Mouse (Mus musculus) neural tube, embryonic 11.5 days (tissue): ENCODE results near the gene Yes1. TPM values are rescaled to one million over a fixed set of nuclear protein-coding genes. Genes with fewer than 3 reads are reported as not detected.
A peak's percentile ranks its signal among the peaks of the same experiment; 100 is the strongest.
"Not testable (repeated sequence)": the region's sequence is repeated elsewhere in the genome, so short reads cannot be mapped to it uniquely, and the experiment has no call there.

ENCODE experiments used
- ATAC-seq: fragments of 200-750 bp; cut with Nextera tagmentation; 2 replicates; pipeline ENCODE4 v1.8.0; 2017; ENCODE audit warnings: moderate number of reproducible peaks, mild to moderate bottlenecking, moderate TSS enrichment, moderate library complexity; ENCODE audit not compliant: insufficient read depth, low FRiP score, low TSS enrichment
- DNase-seq: peaks from one replicate; pipeline ENCODE4 v3.0.0-alpha.2; 2015; ENCODE audit warnings: low spot score
- H3K27ac ChIP-seq: fragments of 300-500 bp; sonication (generic); 2 replicates; pipeline ENCODE4 v1.5.1; 2014; ENCODE audit warnings: low read depth, mild to moderate bottlenecking, low read length
- H3K27me3 ChIP-seq: fragments of 300-500 bp; sonication (generic); 2 replicates; pipeline ENCODE4 v1.6.1; 2014; ENCODE audit warnings: mild to moderate bottlenecking, low read length, mixed read lengths; ENCODE audit not compliant: control insufficient read depth, insufficient read depth
- H3K36me3 ChIP-seq: fragments of 300-500 bp; sonication (generic); 2 replicates; pipeline ENCODE4 v1.6.1; 2014; ENCODE audit warnings: mild to moderate bottlenecking, low read length, moderate library complexity, mixed read lengths; ENCODE audit not compliant: control insufficient read depth, insufficient read depth
- H3K4me1 ChIP-seq: fragments of 300-500 bp; sonication (generic); 2 replicates; pipeline ENCODE4 v1.6.1; 2014; ENCODE audit warnings: low read length, mixed read lengths; ENCODE audit not compliant: control insufficient read depth, insufficient read depth
- H3K4me2 ChIP-seq: fragments of 300-500 bp; sonication (generic); 2 replicates; pipeline ENCODE4 v1.6.1; 2014; ENCODE audit warnings: low read depth, mild to moderate bottlenecking, moderate library complexity
- H3K4me3 ChIP-seq: fragments of 300-500 bp; sonication (generic); 2 replicates; pipeline ENCODE4 v1.5.1; 2014; ENCODE audit warnings: low read depth, low read length
- H3K9ac ChIP-seq: fragments of 300-500 bp; sonication (generic); 2 replicates; pipeline ENCODE4 v1.6.1; 2014; ENCODE audit warnings: mild to moderate bottlenecking, low read length
- H3K9me3 ChIP-seq: fragments of 300-500 bp; sonication (generic); 2 replicates; pipeline ENCODE4 v1.6.1; 2016; ENCODE audit warnings: low read length; ENCODE audit not compliant: control insufficient read depth
- WGBS: fragments of 180-500 bp; shearing (Covaris S2); extraction: QIAGEN DNeasy Blood & Tissue Kit; methylation state at CpG from one replicate; pipeline ENCODE4 v1.1.7; 2014; 5-methylcytosine and 5-hydroxymethylcytosine counted together
- polyA plus RNA-seq: library from polyadenylated mRNA; unstranded; fragments of >200 nt; fragmentation: Nextera tagmentation; extraction: Ambion mirVana; gene quantifications from 2 replicates; pipeline ENCODE4 v1.2.1, GENCODE M21; 2014

Gene Yes1
- polyA plus RNA-seq, 1 experiment from 2014 or later: 31.6 TPM

GRCm38 (mm10) chr5:32713703-32714467, 102.9 kb downstream of the Yes1 start:
- Histone ChIP-seq H3K9ac (peak overlapping the region; percentile 66), H3K9me3 (no peaks in the 10 kb centered on the region), H3K4me2 (peak overlapping the region; percentile 64), H3K4me3 (peak overlapping the region; percentile 51), H3K27ac (peak overlapping the region; percentile 65), H3K36me3 (no peaks in the 10 kb centered on the region), H3K4me1 (no peaks in the 10 kb centered on the region; the same call in 1 of the 2 replicates), H3K27me3 (no peaks in the 10 kb centered on the region)
- DNase-seq (peak; percentile 91), ATAC-seq (peak; percentile 97)
- WGBS: 1% methylated on average over 55 of the region's 55 CpGs

DNA sequence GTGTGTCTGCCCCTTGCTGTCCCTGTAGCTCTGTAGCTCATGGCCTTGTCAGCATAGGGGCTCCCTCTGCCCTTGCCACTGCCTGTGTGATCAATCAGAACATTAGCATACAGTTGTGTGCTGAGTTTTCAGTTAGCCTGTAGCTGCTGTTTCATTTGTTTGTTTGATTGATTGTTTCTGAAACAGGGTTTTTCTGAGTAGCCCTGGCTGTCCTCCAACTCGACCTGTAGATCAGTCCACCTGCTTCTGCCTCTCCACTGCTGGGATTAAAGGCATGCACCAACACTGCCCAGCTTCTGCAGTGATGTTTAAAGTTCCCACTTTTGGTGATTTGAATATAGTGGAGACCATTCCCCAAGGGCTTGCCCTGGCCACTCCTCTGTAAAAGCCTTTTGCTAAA, 106.8 kb downstream of the Yes1 start:
- 53% methylated on average over 1 of the region's 1 CpGs for WGBS

GRCm38 (mm10) chr5:32718916-32719315, 107.9 kb downstream of the Yes1 start:
- Histone ChIP-seq H3K36me3 (no peaks in the 10 kb centered on the region), H3K4me2 (no peak overlapping the region), H3K27ac (no peak overlapping the region), H3K27me3 (no peaks in the 10 kb centered on the region), H3K9me3 (no peaks in the 10 kb centered on the region), H3K9ac (no peak overlapping the region), H3K4me1 (no peaks in the 10 kb centered on the region), H3K4me3 (no peak overlapping the region)
- WGBS: 56% methylated on average over 6 of the region's 6 CpGs
- ATAC-seq (no peak), DNase-seq (no peak)

More for the DNA sequence above, 106.8 kb downstream of the Yes1 start:
- Histone ChIP-seq H3K4me2 (no peak overlapping the region), H3K27ac (no peak overlapping the region), H3K27me3 (no peaks in the 10 kb centered on the region), H3K4me3 (no peak overlapping the region), H3K9ac (no peak overlapping the region), H3K9me3 (no peaks in the 10 kb centered on the region), H3K4me1 (no peaks in the 10 kb centered on the region; the same call in 1 of the 2 replicates), H3K36me3 (no peaks in the 10 kb centered on the region)
- DNase-seq (no peak), ATAC-seq (no peak)

- no peak overlapping the region for H3K9ac ChIP-seq
- H3K9me3 ChIP-seq: no peaks in the 10 kb centered on the region
- H3K36me3 ChIP-seq: no peaks in the 10 kb centered on the region
- no peaks in the 10 kb centered on the region for H3K27me3 ChIP-seq
- H3K4me3 ChIP-seq: no peak overlapping the region
- ATAC-seq (no peak), DNase-seq (no peak)
- 85% methylated on average over 9 of the region's 9 CpGs for WGBS
- H3K4me2 ChIP-seq: no peak overlapping the region
- H3K4me1 ChIP-seq: no peaks in the 10 kb centered on the region
- no peak overlapping the region for H3K27ac ChIP-seq
Measured at GRCm38 (mm10) chr5:32720416-32720815, 109.4 kb downstream of the Yes1 start.

GRCm38 (mm10) chr5:32721316-32721715, 110.3 kb downstream of the Yes1 start:
- Histone ChIP-seq H3K9me3 (no peaks in the 10 kb centered on the region), H3K4me1 (no peaks in the 10 kb centered on the region), H3K36me3 (no peaks in the 10 kb centered on the region), H3K4me3 (no peak overlapping the region), H3K27me3 (no peaks in the 10 kb centered on the region), H3K9ac (no peak overlapping the region), H3K4me2 (no peak overlapping the region), H3K27ac (no peak overlapping the region)
- no peak for DNase-seq
- no peak for ATAC-seq
- WGBS: 75% methylated on average over 3 of the region's 3 CpGs

DNA sequence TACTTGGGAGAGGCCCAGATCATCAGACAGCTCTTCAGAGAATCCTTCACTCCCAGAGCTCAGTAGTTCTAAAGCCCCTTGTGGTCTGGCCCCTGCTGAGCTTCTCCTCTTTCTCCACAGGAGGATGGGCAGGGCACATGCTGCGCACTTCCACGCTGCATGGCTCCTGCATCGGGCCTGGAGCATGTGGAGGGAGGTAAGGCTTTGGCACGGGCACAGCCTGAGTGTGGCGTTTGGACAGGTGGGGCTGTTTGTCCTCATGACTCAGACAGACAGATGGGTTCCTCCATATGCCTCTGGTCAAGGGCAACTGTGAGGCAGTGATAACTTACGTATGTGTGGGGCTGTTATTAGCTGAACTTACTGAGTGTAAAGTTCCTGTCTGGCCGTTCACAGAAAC, 111.3 kb downstream of the Yes1 start:
- H3K4me2 ChIP-seq: no peak overlapping the region
- WGBS: 72% methylated on average over 7 of the region's 7 CpGs
- no peaks in the 10 kb centered on the region for H3K27me3 ChIP-seq
- H3K4me3 ChIP-seq: no peak overlapping the region
- no peaks in the 10 kb centered on the region for H3K36me3 ChIP-seq
- DNase-seq (no peak), ATAC-seq (no peak)
- no peaks in the 10 kb centered on the region for H3K9me3 ChIP-seq
- no peak overlapping the region for H3K27ac ChIP-seq
- H3K9ac ChIP-seq: no peak overlapping the region
- no peaks in the 10 kb centered on the region for H3K4me1 ChIP-seq

GRCm38 (mm10) chr5:32722711-32723110, 111.7 kb downstream of the Yes1 start:
- not testable (repeated sequence) for H3K9me3 ChIP-seq, DNase-seq, H3K4me2 ChIP-seq, H3K27me3 ChIP-seq, ATAC-seq, H3K9ac ChIP-seq, H3K36me3 ChIP-seq, H3K27ac ChIP-seq, H3K4me3 ChIP-seq, H3K4me1 ChIP-seq
- WGBS: 88% methylated on average over 8 of the region's 8 CpGs

- 89% methylated on average over 7 of the region's 7 CpGs for WGBS
Measured at GRCm38 (mm10) chr5:32723981-32724380, 113.0 kb downstream of the Yes1 start.

GRCm38 (mm10) chr5:32725397-32725796, 114.4 kb downstream of the Yes1 start:
- not testable (repeated sequence) for H3K4me2 ChIP-seq, H3K27ac ChIP-seq, ATAC-seq, H3K4me1 ChIP-seq, H3K36me3 ChIP-seq, DNase-seq, H3K27me3 ChIP-seq, H3K9ac ChIP-seq, H3K9me3 ChIP-seq, H3K4me3 ChIP-seq
- WGBS: 69% methylated on average over 3 of the region's 3 CpGs

More at GRCm38 (mm10) chr5:32723981-32724380, 113.0 kb downstream of the Yes1 start:
- Histone ChIP-seq H3K4me3 (no peak overlapping the region), H3K27me3 (no peaks in the 10 kb centered on the region), H3K9ac (no peak overlapping the region), H3K4me2 (no peak overlapping the region), H3K27ac (no peak overlapping the region), H3K9me3 (no peaks in the 10 kb centered on the region), H3K36me3 (no peaks in the 10 kb centered on the region), H3K4me1 (no peaks in the 10 kb centered on the region)
- DNase-seq (no peak), ATAC-seq (no peak)
